Mouse (Mus musculus) megakaryocyte, embryonic 14.5 days (primary cell): ENCODE data around the gene Phldb3. TPM values are rescaled to one million over a fixed set of nuclear protein-coding genes. Genes with fewer than 3 reads are reported as not detected.

Experiments used
- H3K27me3 ChIP-seq: replicated peaks from 2 replicates; pipeline ENCODE3; 2012; ENCODE audit warnings: inconsistent platforms
- H3K36me3 ChIP-seq: replicated peaks from 2 replicates; pipeline ENCODE3; 2012; ENCODE audit warnings: low read length, inconsistent platforms, mixed read lengths
- H3K4me1 ChIP-seq: 2 replicates; pipeline ENCODE4 v1.6.1; 2012; ENCODE audit warnings: inconsistent platforms
- H3K4me3 ChIP-seq: replicated peaks from 2 replicates; pipeline ENCODE3; 2012; ENCODE audit warnings: moderate library complexity, mild to moderate bottlenecking, inconsistent platforms
- H3K9me3 ChIP-seq: 2 replicates; pipeline ENCODE4 v1.6.1; 2012; ENCODE audit warnings: inconsistent platforms
- FLI1 ChIP-seq: IDR thresholded peaks from 2 replicates; pipeline ENCODE4 v1.6.1; 2012; ENCODE audit warnings: low read length, inconsistent platforms, mixed read lengths
- GATA1 ChIP-seq: IDR thresholded peaks from 3 replicates; pipeline ENCODE4 v1.6.1; 2012; ENCODE audit warnings: mixed read lengths, low read length, inconsistent platforms, borderline replicate concordance
- polyA plus RNA-seq: library from polyadenylated mRNA; stranded (reverse); fragments of >175 nt; gene quantifications from 2 replicates; pipeline ENCODE4 v1.2.3, GENCODE M21; 2012; ENCODE audit warnings: low replicate concordance; ENCODE audit not compliant: insufficient read depth

Gene Phldb3
- polyA plus RNA-seq, 1 experiment = 8.9 TPM

GRCm38 (mm10) chr7:24574224-24574796 lies 36.3 kb upstream of the Phldb3 start:
- Histone ChIP-seq H3K9me3 (no peaks in the 10 kb centered on the region), H3K36me3 (peaks cover 41% of the 10 kb centered on the region), H3K4me1 (peaks cover 3% of the 10 kb centered on the region; the same call in 1 of the 2 replicates), H3K4me3 (no peak overlapping the region), H3K27me3 (peaks cover 2% of the 10 kb centered on the region)
- TF ChIP-seq FLI1 = no peak
- TF ChIP-seq GATA1 = no peak

- Histone ChIP-seq H3K4me1 (no peaks in the 10 kb centered on the region), H3K27me3 (peaks cover 2% of the 10 kb centered on the region), H3K4me3 (no peak overlapping the region), H3K36me3 (peaks cover 8% of the 10 kb centered on the region), H3K9me3 (no peaks in the 10 kb centered on the region)
- TF ChIP-seq FLI1 = no peak
These were observed 32.8 kb upstream of the Phldb3 start for GRCm38 (mm10) chr7:24577811-24578210.

DNA sequence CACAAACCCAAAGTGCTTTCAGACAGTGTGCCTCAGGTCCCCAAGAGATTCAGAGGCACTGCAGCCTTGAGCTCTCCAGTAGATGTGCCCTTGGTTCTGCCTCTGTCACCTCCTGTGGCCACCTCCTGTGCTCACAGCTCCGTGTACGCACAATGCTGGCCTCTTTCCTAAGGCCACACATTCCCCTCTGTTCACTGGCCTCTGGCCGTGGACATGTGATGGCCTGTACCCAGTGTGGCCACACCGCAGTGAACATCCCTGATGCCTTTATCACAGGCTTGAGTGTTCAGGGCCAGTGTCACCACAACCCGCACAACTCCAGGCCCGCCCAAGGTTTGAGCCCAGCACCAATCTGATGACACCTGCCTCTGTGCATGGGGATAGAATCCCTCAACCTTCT lies 25.7 kb upstream of the Phldb3 start:
- TF ChIP-seq GATA1 = no peak
- no peak for TF ChIP-seq FLI1
- H3K36me3 ChIP-seq = no peaks in the 10 kb centered on the region
- peaks cover 33% of the 10 kb centered on the region for H3K27me3 ChIP-seq
- peaks cover 23% of the 10 kb centered on the region for H3K9me3 ChIP-seq
- no peak overlapping the region for H3K4me3 ChIP-seq
- peaks cover 13% of the 10 kb centered on the region for H3K4me1 ChIP-seq

GRCm38 (mm10) chr7:24585995-24586394 lies 24.6 kb upstream of the Phldb3 start:
- no peak overlapping the region for H3K4me3 ChIP-seq
- peaks cover 13% of the 10 kb centered on the region for H3K4me1 ChIP-seq
- peaks cover 33% of the 10 kb centered on the region for H3K27me3 ChIP-seq
- peaks cover 23% of the 10 kb centered on the region for H3K9me3 ChIP-seq
- TF ChIP-seq FLI1 = no peak
- H3K36me3 ChIP-seq = no peaks in the 10 kb centered on the region

DNA sequence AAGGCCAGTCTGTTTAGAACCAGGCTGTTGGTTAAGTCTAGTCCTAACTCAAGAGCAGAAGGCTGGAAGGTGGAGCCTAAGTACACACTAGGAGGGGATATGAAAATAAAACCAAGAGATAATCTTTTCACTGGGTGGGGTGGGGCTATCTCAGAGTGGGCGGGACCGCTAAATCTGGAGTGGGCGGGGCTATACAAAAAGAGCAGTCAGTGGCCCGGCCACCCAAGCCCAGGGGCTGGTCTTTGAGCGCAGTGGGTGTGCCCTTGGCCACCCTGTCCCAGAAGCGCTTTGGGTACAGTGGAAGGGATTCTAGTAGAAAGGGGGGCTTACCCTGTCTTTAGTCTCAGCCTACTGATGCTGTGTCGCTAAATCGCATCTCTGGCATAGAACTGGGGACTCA lies 23.7 kb upstream of the Phldb3 start:
- Histone ChIP-seq H3K4me3 (no peak overlapping the region), H3K4me1 (peaks cover 13% of the 10 kb centered on the region), H3K27me3 (peaks cover 38% of the 10 kb centered on the region), H3K9me3 (peaks cover 23% of the 10 kb centered on the region), H3K36me3 (no peaks in the 10 kb centered on the region)
- TF ChIP-seq FLI1 (no peak), GATA1 (no peak)

DNA sequence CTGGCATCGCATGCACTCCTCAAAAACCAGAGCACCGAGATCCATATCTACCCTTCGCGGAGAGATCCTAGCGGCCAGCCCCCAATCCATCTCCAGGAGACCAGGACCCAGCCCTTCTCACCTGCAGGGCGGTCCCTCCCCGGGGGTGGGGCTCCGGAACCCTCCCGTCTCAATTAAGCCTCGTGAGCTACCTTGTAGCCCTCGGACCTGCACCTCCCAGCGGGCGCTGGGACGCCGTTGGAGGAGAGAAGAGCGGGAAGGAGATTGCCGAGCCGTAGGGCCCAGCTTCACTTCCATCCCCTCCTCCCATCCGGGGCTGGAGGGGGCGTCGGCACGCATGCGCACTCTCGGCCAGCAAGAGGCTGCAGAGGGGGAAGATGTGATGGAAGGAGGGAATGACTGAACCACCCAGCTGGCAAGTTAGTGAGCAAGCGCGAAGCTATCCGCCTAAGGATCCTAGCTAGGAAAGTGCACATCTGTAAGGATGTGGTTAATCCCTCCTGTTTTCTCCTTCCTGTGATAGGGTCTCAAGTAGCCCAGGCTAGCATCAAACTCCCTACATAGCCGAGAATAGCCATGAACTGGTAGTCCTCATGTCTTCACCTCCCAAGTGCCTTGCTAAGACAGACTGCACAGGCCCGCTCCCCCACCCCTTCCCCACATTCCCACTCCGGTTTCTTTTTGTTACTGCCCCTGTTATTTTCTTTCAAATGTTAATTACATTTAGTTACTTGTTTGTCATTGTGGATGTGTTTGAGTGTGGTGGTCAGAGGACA lies 23.0 kb upstream of the Phldb3 start, which contains the start of the genes Ethe1 and Zfp575:
Ethe1 (plus strand) TSS at position 214 of the 776 bp plus-strand sequence.
Zfp575 (minus strand) TSS at position 312 of the 776 bp plus-strand sequence.
- H3K4me3 ChIP-seq = peak within 1 kb of the TSS; percentile 59
- H3K4me1 ChIP-seq = peaks cover 17% of the 10 kb centered on the region
- H3K36me3 ChIP-seq = no peaks in the 10 kb centered on the region
- TF ChIP-seq GATA1 (no peak), FLI1 (no peak)
- H3K9me3 ChIP-seq = peaks cover 23% of the 10 kb centered on the region
- H3K27me3 ChIP-seq = peaks cover 38% of the 10 kb centered on the region

- H3K36me3 ChIP-seq = no peaks in the 10 kb centered on the region
- peaks cover 23% of the 10 kb centered on the region for H3K4me1 ChIP-seq
- no peak for TF ChIP-seq FLI1
- TF ChIP-seq GATA1 = no peak
- no peak overlapping the region for H3K4me3 ChIP-seq
- H3K27me3 ChIP-seq = peaks cover 38% of the 10 kb centered on the region
- H3K9me3 ChIP-seq = peaks cover 23% of the 10 kb centered on the region
These were observed 22.2 kb upstream of the Phldb3 start for GRCm38 (mm10) chr7:24588336-24588735.

- TF ChIP-seq FLI1 (no peak), GATA1 (no peak)
- H3K4me1 ChIP-seq = peaks cover 48% of the 10 kb centered on the region
- H3K4me3 ChIP-seq = no peak overlapping the region
These were observed 18.8 kb upstream of the Phldb3 start for GRCm38 (mm10) chr7:24591735-24592134.

GRCm38 (mm10) chr7:24592163-24592562 lies 18.4 kb upstream of the Phldb3 start:
- Histone ChIP-seq H3K9me3 (0 out of 2 replicates have a peak, but pooled peaks cover 3% of the 10 kb centered on the region), H3K4me1 (peaks cover 44% of the 10 kb centered on the region), H3K4me3 (no peak overlapping the region), H3K36me3 (no peaks in the 10 kb centered on the region), H3K27me3 (peaks cover 32% of the 10 kb centered on the region)
- TF ChIP-seq GATA1 (no peak), FLI1 (no peak)

More at GRCm38 (mm10) chr7:24591735-24592134, 18.8 kb upstream of the Phldb3 start:
- Histone ChIP-seq H3K9me3 (0 out of 2 replicates have a peak, but pooled peaks cover 3% of the 10 kb centered on the region), H3K36me3 (no peaks in the 10 kb centered on the region), H3K27me3 (peaks cover 34% of the 10 kb centered on the region)

GRCm38 (mm10) chr7:24592781-24593180 lies 17.8 kb upstream of the Phldb3 start:
- Histone ChIP-seq H3K4me1 (peaks cover 38% of the 10 kb centered on the region), H3K36me3 (no peaks in the 10 kb centered on the region), H3K27me3 (peaks cover 26% of the 10 kb centered on the region), H3K4me3 (no peak overlapping the region), H3K9me3 (no peaks in the 10 kb centered on the region)
- TF ChIP-seq GATA1 (no peak), FLI1 (no peak)
